Mouse (Mus musculus): ENCODE results near the gene Tldc1.

Gene Tldc1

DNA sequence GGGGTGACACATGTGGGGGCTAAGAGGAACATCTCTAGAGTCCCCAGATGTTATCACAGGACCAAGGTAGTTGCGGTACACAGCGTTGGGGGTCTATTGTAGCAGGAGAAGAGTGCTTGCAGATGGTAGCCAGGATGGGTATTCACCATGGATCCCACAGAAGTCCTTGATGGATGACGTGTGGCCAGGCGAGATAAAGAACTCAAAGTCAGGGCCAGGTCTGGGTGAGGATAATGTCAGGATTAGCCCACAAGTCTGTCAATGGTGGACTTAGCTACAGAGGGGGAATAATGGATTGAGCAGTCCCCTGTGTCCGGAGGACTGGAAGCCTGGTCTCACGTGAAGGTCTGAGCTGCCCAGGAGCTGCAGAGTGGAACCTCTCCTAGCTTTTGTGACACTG, 53.6 kb downstream of the Tldc1 start:
- in situ Hi-C loops (cut with MboI, MseI) = no loop called here

DNA sequence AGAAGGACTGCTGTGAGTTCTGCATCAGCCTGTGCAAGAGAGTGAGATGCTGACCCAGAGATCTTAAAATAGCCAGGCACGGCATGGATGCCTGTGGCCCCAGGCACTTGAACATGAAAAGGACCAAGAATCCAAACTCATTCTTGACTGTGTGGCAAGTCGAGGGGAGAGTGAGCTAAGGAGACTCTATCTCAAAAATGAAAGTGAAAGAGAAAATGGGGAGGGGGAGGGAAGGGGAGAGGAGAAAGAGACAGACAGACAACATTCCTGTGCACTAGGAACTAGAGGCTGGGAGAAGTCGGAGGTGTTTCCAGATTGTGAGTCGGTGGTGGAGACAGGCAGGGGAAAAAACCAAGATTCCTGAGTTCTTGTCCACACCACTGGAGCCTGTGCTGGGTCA, 54.5 kb downstream of the Tldc1 start:
- in situ Hi-C loops (cut with MboI, MseI) = no loop called here

DNA sequence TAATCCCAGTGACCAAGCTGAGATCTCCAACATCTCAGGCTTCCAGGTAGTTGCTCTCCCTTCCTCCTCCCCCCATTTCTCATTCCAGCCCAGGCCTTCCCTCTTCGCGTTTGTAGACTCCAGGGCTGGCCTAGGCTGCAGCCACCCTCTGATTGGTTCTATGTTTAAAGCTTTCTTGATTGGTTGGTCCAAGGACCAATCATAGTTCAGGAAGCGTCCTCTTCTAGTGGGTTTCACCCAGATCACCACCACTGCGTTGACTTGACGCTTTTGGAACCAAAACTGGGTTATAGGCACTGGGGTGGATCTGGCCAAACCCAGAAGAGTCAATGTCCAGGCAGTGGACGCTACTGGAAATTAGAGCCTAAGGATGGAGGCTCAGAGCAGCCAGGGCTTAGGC, 55.9 kb downstream of the Tldc1 start:
- in situ Hi-C loops (cut with MboI, MseI) = no loop called here

DNA sequence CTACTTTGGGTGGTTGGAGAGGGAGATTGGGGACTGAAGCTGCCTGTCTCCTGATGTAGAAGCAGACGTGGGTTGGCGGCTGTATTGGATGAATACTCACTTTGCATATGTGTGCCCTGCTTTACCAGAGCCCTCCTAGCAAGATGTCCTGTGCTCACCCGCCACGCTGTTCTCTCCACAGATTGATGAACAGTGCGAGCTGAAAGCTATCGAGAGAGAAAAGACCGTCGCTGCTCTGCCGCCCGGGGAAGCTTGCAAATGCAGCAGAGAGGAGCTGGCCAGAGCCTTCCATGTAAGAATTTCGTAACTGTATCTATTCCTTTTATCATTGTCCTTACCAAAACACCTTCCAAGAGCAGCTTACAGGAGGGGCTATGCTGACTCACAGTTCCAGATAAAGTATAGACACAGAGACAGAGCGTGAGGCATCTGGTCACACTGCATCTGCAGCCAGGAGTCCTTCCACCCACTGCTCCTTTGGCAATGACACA, 59.2 kb downstream of the Tldc1 start:
- in situ Hi-C loops (cut with MboI, MseI) = no loop called here

DNA sequence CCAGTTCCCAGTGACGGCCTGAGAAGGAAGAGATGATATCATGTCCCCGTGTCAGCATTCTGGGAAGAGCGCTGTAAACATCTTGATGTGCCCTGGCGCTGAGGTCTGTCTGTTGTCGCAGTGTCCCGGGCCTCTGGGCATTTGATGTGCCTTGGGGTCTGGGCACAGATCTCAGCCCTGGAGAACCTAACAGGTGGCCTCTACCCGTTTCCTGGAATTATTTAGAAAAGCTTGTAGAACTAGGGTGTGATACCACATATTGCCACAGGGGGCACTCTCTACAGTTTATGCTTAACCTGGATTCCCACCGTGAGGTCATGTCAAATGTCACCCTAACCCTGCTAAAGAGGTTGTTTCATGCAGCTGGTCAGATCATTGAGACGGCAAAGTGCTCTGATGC, 60.5 kb downstream of the Tldc1 start:
- in situ Hi-C loops (cut with MboI, MseI) = no loop called here

DNA sequence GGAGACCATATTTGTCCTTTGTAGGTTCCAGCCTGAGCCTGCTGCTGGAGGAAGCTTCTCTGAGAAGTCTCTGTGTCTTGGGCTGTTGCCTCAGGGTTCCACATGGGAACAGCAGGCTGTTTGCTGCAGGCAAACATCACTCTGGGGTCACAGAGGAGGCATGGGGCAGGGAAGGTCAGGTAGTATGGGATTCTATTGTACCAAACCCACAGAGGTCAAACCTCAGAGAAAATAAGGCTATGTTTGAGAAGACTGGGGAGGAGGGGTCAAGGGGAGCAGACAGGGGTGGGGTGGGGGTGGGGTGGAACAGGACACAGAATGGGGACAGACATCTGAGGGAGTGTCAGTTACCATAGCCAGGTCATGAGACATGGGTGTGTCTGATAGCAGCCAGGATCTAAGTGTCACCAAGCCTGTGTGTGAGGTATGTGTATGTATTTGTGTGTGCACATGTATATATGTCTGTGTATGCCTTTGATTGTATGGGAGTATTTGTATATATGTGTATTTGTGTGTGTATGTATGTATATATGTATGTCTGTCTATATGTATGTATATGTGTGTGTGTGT, 61.4 kb downstream of the Tldc1 start:
- in situ Hi-C loops (cut with MboI, MseI) = no loop called here

DNA sequence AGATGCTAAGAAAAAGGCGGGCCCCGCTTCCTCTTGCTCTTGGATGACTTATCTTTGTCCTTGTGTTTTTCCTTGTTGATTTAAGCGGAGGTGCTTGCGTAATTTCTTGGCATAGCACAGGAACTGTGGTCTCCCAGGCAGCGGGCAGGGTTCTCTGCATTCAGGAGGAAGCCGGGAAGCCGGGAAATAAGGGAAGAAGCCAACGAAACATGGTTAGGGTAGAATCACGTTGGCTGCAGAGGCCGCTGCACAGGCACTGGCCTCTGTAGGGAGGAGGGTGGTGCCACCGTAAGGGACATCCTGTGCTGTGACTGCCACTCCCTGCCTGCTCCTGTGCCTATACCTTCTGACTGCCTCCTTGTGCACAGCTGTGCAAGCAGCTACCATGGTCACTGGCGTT, 63.0 kb downstream of the Tldc1 start:
- in situ Hi-C loops (cut with MboI, MseI) = no loop called here

DNA sequence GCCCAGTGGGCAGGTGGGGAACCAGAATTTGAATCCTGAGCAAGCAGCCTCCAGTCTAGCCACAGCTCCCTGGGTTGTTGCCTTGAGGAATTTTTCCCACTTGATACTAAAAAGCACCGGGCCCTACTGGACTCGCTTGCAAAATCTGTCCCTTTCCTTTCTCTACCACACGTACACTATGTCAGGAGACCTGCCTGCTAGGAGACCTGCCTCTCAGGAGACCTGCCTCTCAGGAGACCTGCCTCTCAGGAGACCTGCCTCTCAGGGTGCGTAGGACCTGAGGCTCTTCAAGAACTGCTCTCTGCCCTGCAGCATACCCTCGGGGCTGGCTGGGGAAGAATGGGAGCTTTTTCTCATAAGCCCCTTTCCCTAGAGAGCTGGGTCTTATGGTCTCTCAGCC, 64.8 kb downstream of the Tldc1 start:
- in situ Hi-C loops (cut with MboI, MseI) = no loop called here

DNA sequence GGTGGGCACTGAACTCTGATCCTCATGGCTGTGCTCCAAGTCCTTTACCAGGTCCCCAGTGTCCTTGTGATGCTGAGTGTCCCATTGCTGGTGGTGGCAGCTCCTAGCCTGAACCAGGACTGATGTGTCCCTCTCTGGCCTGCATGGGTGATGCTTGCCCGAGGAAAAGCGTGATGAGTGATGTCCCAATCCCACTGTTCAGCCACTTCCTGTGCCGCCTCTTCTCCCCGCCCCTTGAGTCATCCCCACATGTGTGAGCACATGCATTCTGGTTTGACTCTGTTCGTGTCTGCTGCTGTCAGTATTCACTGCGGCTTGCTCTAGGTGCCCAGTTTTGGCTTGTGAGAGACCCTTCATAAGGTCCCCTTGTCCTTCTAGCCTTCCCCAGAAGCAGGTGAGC, 66.0 kb downstream of the Tldc1 start:
- in situ Hi-C loops (cut with MboI, MseI) = no loop called here

Data from regulatory T cell (primary cell).